30 mouse cellular contexts compared by ENCODE assay signal in the genomic region with DNA sequence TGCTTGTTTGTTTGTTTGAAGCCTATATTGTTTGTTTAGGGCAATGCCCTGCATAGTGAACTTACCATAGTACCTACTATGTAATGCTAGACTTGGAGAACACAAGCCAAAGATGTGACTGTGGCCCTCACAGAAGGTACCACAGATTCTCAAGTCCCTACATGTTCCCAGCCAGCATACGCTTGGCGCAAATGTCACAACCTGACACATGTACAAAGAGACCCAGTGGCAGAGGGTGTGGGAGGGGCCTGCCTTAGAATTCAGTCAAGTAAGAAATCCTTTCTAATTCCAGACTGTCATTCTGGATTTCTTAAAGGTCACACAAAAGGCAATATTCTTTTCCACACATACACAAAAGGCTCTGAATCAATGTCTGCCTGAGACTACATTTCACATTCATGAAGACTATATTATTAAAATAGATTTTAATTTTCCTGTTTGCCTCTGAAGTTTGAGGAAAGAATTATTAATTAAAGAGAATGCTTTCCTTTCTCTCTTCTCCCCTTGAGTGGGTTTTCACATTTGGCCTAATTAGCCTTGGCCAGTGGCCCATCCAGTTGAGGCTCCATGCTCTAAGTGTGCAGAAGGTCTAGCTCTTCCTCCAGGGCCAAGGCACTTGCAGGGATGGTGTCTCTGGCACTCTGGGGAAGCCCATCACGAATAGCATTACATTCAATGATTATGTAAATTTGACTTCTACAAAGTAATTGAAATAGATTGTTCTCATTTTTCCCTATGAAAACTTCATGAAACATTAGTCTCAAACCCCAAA.
DNase-seq lines count a peak whose midpoint lies in the region; ATAC-seq and TF ChIP-seq lines count a peak whose summit lies in the region.
"Had no signal": no experiment of that assay in that cellular context is flagged by ENCODE, and none has a peak within 500 bp of the region (broad histone marks: within the 10 kb centered on the region; RNA-seq: fewer than 3 reads in every experiment).

No protein-coding gene starts in this region.

- H3K9ac ChIP-seq in forebrain, embryonic 14.5 days (ENCODE audit: low read length), result no peak overlapping the region
- H3K9ac ChIP-seq in forebrain, embryonic 11.5 days (ENCODE audit: low read length), result no peak overlapping the region
- H3K9ac ChIP-seq: embryonic facial prominence, embryonic 15.5 days; heart, embryonic 13.5 days; hindbrain, embryonic 15.5 days; intestine, embryonic 15.5 days had no signal

- peak; percentile 12 to 17 for DNase-seq in cerebellum, postnatal 14 days
- no peak for DNase-seq in cerebellum, adult 18-20 months
- peak; percentile 38 for DNase-seq in forebrain, embryonic 14.5 days (ENCODE audit: low spot score)
- DNase-seq in forebrain, embryonic 11.5 days (ENCODE audit: low spot score), result no peak
- DNase-seq in layer of hippocampus, adult 2 months (ENCODE audit: low spot score in 2 of 2), result no peak
- DNase-seq in layer of hippocampus, adult 11-12 months (ENCODE audit: low spot score), result no peak
- peak; percentile 63 for DNase-seq in brain, embryonic 14.5 days (ENCODE audit: low read depth)
- DNase-seq in frontal cortex, adult 2 months (ENCODE audit: extremely low spot score in 1 of 2, low spot score in 1 of 2), result no peak
- DNase-seq: adrenal gland, postnatal 10 days; adrenal gland, postnatal 36 days; B cell, adult 2 months; cerebellum, adult 11 months; cerebellum, adult 8-10 months; cerebellum, postnatal 25 days; embryo, embryonic 11 days; gastrocnemius, postnatal 10 days; gastrocnemius, postnatal 36 days; heart, adult 2 months; heart, postnatal 14 days; heart, postnatal 4 days; kidney, adult 11 months; kidney, adult 8-10 months had no signal

- H3K4me2 ChIP-seq in forebrain, embryonic 14.5 days (ENCODE audit: low read length), result no peak overlapping the region
- H3K4me2 ChIP-seq in forebrain, embryonic 11.5 days (ENCODE audit: low read depth, low read length, severe bottlenecking), result no peak overlapping the region
- H3K4me2 ChIP-seq: embryonic facial prominence, embryonic 15.5 days; heart, embryonic 13.5 days; hindbrain, embryonic 15.5 days; intestine, embryonic 15.5 days had no signal

- no peak for TF ChIP-seq CTCF in layer of hippocampus, adult 2 months (conservative IDR thresholded peaks at IDR 0.05)
- TF ChIP-seq CTCF in brain, embryonic 14.5 days (IDR thresholded peaks at IDR 0.05; ENCODE audit: borderline replicate concordance, extremely low read depth, insufficient read depth, insufficient read length), result no peak

- H3K4me3 ChIP-seq in forebrain, embryonic 14.5 days (ENCODE audit: low read depth, low read length), result no peak overlapping the region
- no peak overlapping the region for H3K4me3 ChIP-seq in forebrain, embryonic 11.5 days (ENCODE audit: low read depth, low read length)
- H3K4me3 ChIP-seq in layer of hippocampus, adult 2 months, result no peak overlapping the region
- H3K4me3 ChIP-seq: embryonic facial prominence, embryonic 15.5 days; heart, adult 2 months; heart, embryonic 10.5 days; heart, embryonic 13.5 days; hindbrain, embryonic 15.5 days; intestine, embryonic 15.5 days had no signal

- H3K27ac ChIP-seq in forebrain, embryonic 14.5 days (ENCODE audit: low read depth, low read length), result no peak overlapping the region
- H3K27ac ChIP-seq in forebrain, embryonic 11.5 days (ENCODE audit: low read depth, low read length), result no peak overlapping the region
- peak overlapping the region; percentile 36; the same call in 1 of the 2 replicates for H3K27ac ChIP-seq in layer of hippocampus, adult 2 months
- H3K27ac ChIP-seq: embryonic facial prominence, embryonic 15.5 days; heart, adult 2 months; heart, embryonic 10.5 days; heart, embryonic 13.5 days; hindbrain, embryonic 15.5 days; intestine, embryonic 15.5 days had no signal

- TF ChIP-seq POLR2A in brain, embryonic 14.5 days (IDR thresholded peaks at IDR 0.05; ENCODE audit: borderline replicate concordance, extremely low read depth, insufficient read depth, insufficient read length, poor library complexity, severe bottlenecking), result no peak

- WGBS in forebrain, embryonic 14.5 days, result 33% methylated on average over 3 of the region's 3 CpGs
- 70% methylated on average over 3 of the region's 3 CpGs for WGBS in forebrain, embryonic 11.5 days

- H3K36me3 ChIP-seq in forebrain, embryonic 14.5 days (ENCODE audit: control insufficient read depth, insufficient read depth, low read length), result no peaks in the 10 kb centered on the region
- H3K36me3 ChIP-seq in forebrain, embryonic 11.5 days (ENCODE audit: control insufficient read depth, insufficient read depth, low read length), result no peaks in the 10 kb centered on the region
- H3K36me3 ChIP-seq: embryonic facial prominence, embryonic 15.5 days; G1E; heart, embryonic 10.5 days; heart, embryonic 13.5 days; hindbrain, embryonic 15.5 days; intestine, embryonic 15.5 days had no signal

- H3K4me1 ChIP-seq in forebrain, embryonic 14.5 days (ENCODE audit: control insufficient read depth, insufficient read depth, low read length), result no peaks in the 10 kb centered on the region
- H3K4me1 ChIP-seq in forebrain, embryonic 11.5 days (replicated peaks; ENCODE audit: control insufficient read depth, insufficient read depth, low read length), result no peaks in the 10 kb centered on the region
- H3K4me1 ChIP-seq: embryonic facial prominence, embryonic 15.5 days; heart, embryonic 10.5 days; heart, embryonic 13.5 days; intestine, embryonic 15.5 days had no signal

- no peaks in the 10 kb centered on the region for H3K27me3 ChIP-seq in forebrain, embryonic 14.5 days (replicated peaks; ENCODE audit: control insufficient read depth, insufficient read depth, low read length)
- no peaks in the 10 kb centered on the region for H3K27me3 ChIP-seq in forebrain, embryonic 11.5 days (ENCODE audit: control insufficient read depth, insufficient read depth, low read length)
- H3K27me3 ChIP-seq: CH12.LX; embryonic facial prominence, embryonic 15.5 days; heart, embryonic 13.5 days; hindbrain, embryonic 15.5 days; intestine, embryonic 15.5 days; Patski had no signal

- no peaks in the 10 kb centered on the region for H3K9me3 ChIP-seq in forebrain, embryonic 14.5 days (replicated peaks; ENCODE audit: control insufficient read depth, low read length)
- no peaks in the 10 kb centered on the region for H3K9me3 ChIP-seq in forebrain, embryonic 11.5 days (ENCODE audit: control insufficient read depth, low read length)
- H3K9me3 ChIP-seq: embryonic facial prominence, embryonic 15.5 days; heart, embryonic 10.5 days; heart, embryonic 13.5 days; hindbrain, embryonic 15.5 days; intestine, embryonic 15.5 days had no signal

- ATAC-seq in forebrain, embryonic 14.5 days, result peak; percentile 52; the same call in 1 of the 2 replicates
- no peak for ATAC-seq in forebrain, embryonic 11.5 days (replicated peaks; ENCODE audit: low FRiP score)
- ATAC-seq: intestine, embryonic 15.5 days; Patski had no signal

Comparison
In these comparisons a context has a peak if more than half of its experiments do, and no peak if none do; other contexts are left out.
1. DNase-seq: peak in cerebellum, postnatal 14 days (2 of 2), forebrain, embryonic 14.5 days (single experiment) and brain, embryonic 14.5 days (single experiment); none in cerebellum, adult 18-20 months (0 of 2), forebrain, embryonic 11.5 days (single experiment), layer of hippocampus, adult 2 months (0 of 2), layer of hippocampus, adult 11-12 months (single experiment) and frontal cortex, adult 2 months (0 of 2).